Mouse (Mus musculus) embryonic fibroblast, embryonic 13.5 days (primary cell): ENCODE measurements around the gene Trip12.

ENCODE experiments used
- CTCF ChIP-seq: IDR thresholded peaks from 2 replicates; pipeline ENCODE4 v1.5.1; 2011; ENCODE audit warnings: mild to moderate bottlenecking, control low read depth, low read length, moderate library complexity, borderline replicate concordance; ENCODE audit not compliant: insufficient read depth
- POLR2A ChIP-seq: IDR thresholded peaks from 2 replicates; pipeline ENCODE4 v1.6.1; 2011; ENCODE audit warnings: low read depth, mild to moderate bottlenecking, control low read depth, low read length, moderate library complexity

DNA sequence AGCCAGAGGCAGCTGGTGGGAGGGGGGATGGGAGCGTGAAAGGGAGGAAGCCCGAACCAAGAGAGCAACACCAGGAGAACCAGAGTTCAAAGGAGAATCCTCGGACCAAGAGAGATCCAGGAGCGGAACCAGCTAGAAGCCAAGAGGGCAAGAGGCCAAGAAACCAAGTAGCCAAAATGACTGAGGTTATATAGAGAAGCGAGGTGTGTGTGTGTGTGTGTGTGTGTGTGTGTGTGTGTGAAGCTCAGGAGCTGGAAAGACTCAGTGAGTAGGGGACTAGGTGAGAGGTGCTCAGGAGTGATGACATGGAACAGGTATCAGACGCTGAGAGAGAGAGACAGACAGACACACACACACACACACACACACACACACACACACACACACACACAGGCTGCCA lies 30.8 kb upstream of the Trip12 start:
- TF ChIP-seq CTCF (no peak), POLR2A (no peak)
